Mouse (Mus musculus) hindbrain, postnatal 0 days (tissue): ENCODE data around the gene She. TPM values are rescaled to one million over a fixed set of nuclear protein-coding genes. Genes with fewer than 3 reads are reported as not detected.
A peak's percentile ranks its signal among the peaks of the same experiment; 100 is the strongest.

Experiments
- ATAC-seq: fragments of 200-750 bp; cut with Nextera tagmentation; 2 replicates; pipeline ENCODE4 v1.8.0; 2017; ENCODE audit warnings: mild to moderate bottlenecking, moderate TSS enrichment, moderate library complexity
- DNase-seq: peaks from one replicate; pipeline ENCODE4 v3.0.0-alpha.2; 2015; ENCODE audit warnings: low spot score
- H3K27ac ChIP-seq: fragments of 300-500 bp; sonication (generic); 2 replicates; pipeline ENCODE4 v1.5.1; 2014; ENCODE audit warnings: mild to moderate bottlenecking
- H3K27me3 ChIP-seq: fragments of 300-500 bp; sonication (generic); 2 replicates; pipeline ENCODE4 v1.6.1; 2014; ENCODE audit warnings: low read length, mixed read lengths; ENCODE audit not compliant: insufficient read depth
- H3K36me3 ChIP-seq: fragments of 300-500 bp; sonication (generic); 2 replicates; pipeline ENCODE4 v1.6.1; 2014; ENCODE audit warnings: low read length, mixed read lengths; ENCODE audit not compliant: insufficient read depth
- H3K4me1 ChIP-seq: fragments of 300-500 bp; sonication (generic); 2 replicates; pipeline ENCODE4 v1.6.1; 2014; ENCODE audit warnings: antibody characterized with exemption, low read length, mixed read lengths; ENCODE audit not compliant: insufficient read depth
- H3K4me2 ChIP-seq: fragments of 300-500 bp; sonication (generic); 2 replicates; pipeline ENCODE4 v1.6.1; 2014; ENCODE audit warnings: low read depth, mild to moderate bottlenecking, low read length, moderate library complexity, mixed read lengths
- H3K4me3 ChIP-seq: fragments of 300-500 bp; sonication (generic); 2 replicates; pipeline ENCODE4 v1.5.1; 2014; ENCODE audit warnings: low read length
- H3K9ac ChIP-seq: fragments of 300-500 bp; sonication (generic); replicated peaks from 2 replicates; pipeline ENCODE4 v1.6.1; 2014; ENCODE audit warnings: mild to moderate bottlenecking, low read length, moderate library complexity, mixed read lengths
- H3K9me3 ChIP-seq: fragments of 300-500 bp; sonication (generic); 2 replicates; pipeline ENCODE4 v1.6.1; 2016; ENCODE audit warnings: low read length, mixed read lengths
- CTCF ChIP-seq: IDR thresholded peaks from 2 replicates; pipeline ENCODE4 v1.5.1; 2016; ENCODE audit warnings: antibody characterized with exemption, control low read depth, low read depth
- WGBS: fragments of 180-500 bp; shearing (Covaris S2); extraction: QIAGEN DNeasy Blood & Tissue Kit; methylation state at CpG from one replicate; pipeline ENCODE4 v1.1.7; 2014; 5-methylcytosine and 5-hydroxymethylcytosine counted together
- polyA plus RNA-seq: library from polyadenylated mRNA; unstranded; fragments of >200 nt; fragmentation: Nextera tagmentation; extraction: Ambion mirVana; gene quantifications from 2 replicates; pipeline ENCODE4 v1.2.1, GENCODE M21; 2015
- total RNA-seq: library from RNA; depleted of rRNA; stranded (reverse); fragments of >200 nt; gene quantifications from 2 replicates; pipeline ENCODE4 v1.2.3, GENCODE M21; 2014

The She gene
- total and polyA plus RNA-seq, 2 experiments from 2014 or later, result 1.1 to 1.9 TPM

DNA sequence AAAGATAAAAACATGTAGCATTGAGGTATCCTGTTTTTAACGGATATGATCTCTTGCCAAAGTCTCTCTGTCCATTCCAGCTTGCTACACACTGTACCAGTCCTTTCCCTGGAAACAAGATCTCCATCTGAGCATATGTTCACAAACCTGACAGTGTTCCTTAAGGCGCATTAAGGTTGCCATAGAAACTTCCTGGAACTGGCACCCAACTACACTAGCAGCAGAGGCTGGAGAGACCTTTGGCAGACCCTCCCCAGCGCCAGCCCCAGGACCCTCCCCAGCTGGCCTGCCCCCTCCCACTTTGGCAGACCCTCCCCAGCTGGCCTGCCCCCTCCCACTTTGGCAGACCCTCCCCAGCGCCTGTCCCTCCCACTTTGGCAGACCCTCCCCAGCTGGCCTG is 36.5 kb downstream of the She start:
- ATAC-seq (peak; percentile 76), DNase-seq (peak; percentile 85)
- H3K9ac ChIP-seq, result no peak overlapping the region
- no peaks in the 10 kb centered on the region for H3K9me3 ChIP-seq
- TF ChIP-seq CTCF, result no peak
- no peaks in the 10 kb centered on the region for H3K27me3 ChIP-seq
- H3K4me3 ChIP-seq, result no peak overlapping the region
- H3K4me2 ChIP-seq, result no peak overlapping the region
- H3K36me3 ChIP-seq, result no peaks in the 10 kb centered on the region
- H3K4me1 ChIP-seq, result peaks cover 5% of the 10 kb centered on the region
- WGBS, result 26% methylated on average over 3 of the region's 4 CpGs
- H3K27ac ChIP-seq, result peak overlapping the region; percentile 32; the same call in 1 of the 2 replicates

DNA sequence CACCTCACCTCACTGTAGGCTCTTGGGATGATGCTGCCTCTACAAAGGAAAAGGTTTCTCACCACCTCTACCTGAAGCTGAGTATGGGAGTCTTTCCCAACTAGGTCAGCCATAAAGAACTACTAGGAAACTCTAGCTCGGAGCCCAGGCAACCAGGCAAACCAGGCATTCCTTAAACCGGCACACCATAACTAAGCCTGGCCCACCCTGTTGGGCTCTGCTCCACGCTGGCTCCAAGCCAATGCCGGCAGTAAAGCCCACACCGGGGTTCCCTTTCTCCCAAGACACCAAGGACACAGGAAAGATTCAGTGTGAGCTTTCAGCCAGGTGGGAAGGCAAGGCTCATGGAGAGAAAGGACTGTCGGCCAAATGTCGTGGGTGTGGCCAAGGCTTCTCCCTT is 37.2 kb downstream of the She start:
- WGBS, result 18% methylated on average over 7 of the region's 7 CpGs
- peak overlapping the region; percentile 70; the same call in 1 of the 2 replicates for H3K27ac ChIP-seq

DNA sequence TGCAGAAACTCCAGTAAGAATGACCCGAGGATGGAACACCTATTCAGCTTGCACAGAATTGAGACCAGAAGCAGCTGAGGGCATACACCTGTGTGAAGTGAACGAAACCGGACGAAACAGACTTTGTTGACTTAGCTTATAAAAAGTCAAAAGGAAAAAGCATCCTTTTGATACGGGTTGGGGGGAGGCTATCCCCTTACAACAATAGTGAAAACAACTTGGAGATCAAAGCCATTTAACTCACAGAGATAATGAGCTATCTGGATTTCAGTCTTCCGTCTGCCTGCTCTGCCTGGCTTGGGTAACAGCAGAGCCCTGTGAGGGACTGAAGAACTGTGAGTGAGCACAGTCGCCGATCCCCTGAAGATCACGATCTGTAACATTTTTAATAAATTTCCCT is 37.8 kb downstream of the She start:
- Histone ChIP-seq H3K9me3 (no peaks in the 10 kb centered on the region), H3K36me3 (no peaks in the 10 kb centered on the region), H3K4me2 (no peak overlapping the region), H3K9ac (no peak overlapping the region), H3K4me3 (no peak overlapping the region), H3K4me1 (peaks cover 5% of the 10 kb centered on the region), H3K27me3 (no peaks in the 10 kb centered on the region), H3K27ac (no peak overlapping the region)
- no peak for TF ChIP-seq CTCF
- no peak for ATAC-seq
- no peak for DNase-seq
- 58% methylated on average over 9 of the region's 9 CpGs for WGBS

More for the DNA sequence above, 37.2 kb downstream of the She start:
- no peak for TF ChIP-seq CTCF
- DNase-seq (peak; percentile 70), ATAC-seq (peak; percentile 59)
- Histone ChIP-seq H3K36me3 (no peaks in the 10 kb centered on the region), H3K4me2 (no peak overlapping the region), H3K9ac (no peak overlapping the region), H3K4me1 (peaks cover 5% of the 10 kb centered on the region), H3K9me3 (no peaks in the 10 kb centered on the region), H3K4me3 (no peak overlapping the region), H3K27me3 (no peaks in the 10 kb centered on the region)

DNA sequence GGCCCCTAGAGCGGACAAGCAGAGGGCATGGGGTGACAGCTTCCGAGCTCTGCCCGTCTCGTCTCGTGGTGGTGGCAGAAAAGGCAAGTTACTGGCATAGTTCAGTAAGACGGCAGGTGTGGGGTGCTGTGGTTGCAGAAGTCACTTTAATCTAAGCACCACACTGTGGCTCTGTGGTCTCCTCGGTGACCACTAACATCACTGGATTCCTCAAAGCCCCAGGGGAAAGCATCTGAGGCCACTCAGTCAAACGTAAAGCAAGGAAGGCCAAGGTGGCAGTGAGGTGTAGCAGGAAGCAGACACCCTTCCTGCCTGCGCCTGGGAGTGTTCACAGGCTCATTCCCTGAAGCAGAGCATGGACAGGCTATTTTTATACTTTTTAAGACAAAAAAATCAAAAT is 38.4 kb downstream of the She start:
- ATAC-seq, result no peak

DNA sequence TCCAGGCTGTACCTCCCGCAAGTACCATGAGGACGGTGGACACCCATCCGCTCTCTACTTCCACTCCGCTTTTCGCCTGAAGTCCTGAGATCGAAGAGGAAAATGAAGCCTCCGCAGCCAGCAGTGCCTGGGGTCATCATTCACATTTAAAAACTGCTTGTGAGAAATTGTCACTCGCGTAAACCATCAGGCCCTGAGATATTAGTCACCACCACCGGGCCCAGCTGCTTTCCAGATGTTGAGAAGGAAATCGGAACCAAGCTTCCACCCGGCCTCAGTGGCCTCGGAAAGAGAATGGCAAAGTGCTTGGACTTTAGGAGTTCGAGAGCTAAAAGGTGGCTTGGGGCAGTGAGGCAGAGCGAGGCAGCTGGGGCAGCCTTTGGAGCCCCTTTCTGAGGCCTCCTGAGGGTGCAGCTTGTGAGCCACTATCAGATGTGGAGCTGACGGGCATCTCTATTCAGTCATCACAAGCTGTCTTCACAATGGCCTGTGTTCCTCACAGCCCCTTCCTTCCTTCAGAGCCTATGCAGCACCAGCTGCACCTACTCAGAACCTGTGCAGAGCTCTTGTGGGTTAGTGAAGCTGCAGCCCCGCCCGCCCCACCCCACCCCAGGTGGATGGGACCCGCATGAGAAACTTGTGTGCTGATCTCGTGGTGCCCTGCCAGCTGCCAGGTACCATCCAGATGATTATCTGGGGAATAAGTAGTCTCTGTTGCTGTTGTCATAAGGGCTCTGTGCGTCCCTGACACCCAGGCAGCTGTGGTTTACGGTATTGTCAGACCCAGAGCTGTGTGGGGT is 39.5 kb downstream of the She start:
- no peak for TF ChIP-seq CTCF
- H3K27ac ChIP-seq, result no peak overlapping the region
- H3K9me3 ChIP-seq, result no peaks in the 10 kb centered on the region
- no peaks in the 10 kb centered on the region for H3K36me3 ChIP-seq
- no peaks in the 10 kb centered on the region for H3K27me3 ChIP-seq
- H3K4me3 ChIP-seq, result no peak overlapping the region
- no peak for ATAC-seq
- no peak overlapping the region for H3K9ac ChIP-seq
- peaks cover 5% of the 10 kb centered on the region for H3K4me1 ChIP-seq
- 79% methylated on average over 22 of the region's 22 CpGs for WGBS
- no peak for DNase-seq
- H3K4me2 ChIP-seq, result no peak overlapping the region

More for the DNA sequence above, 38.4 kb downstream of the She start:
- no peak overlapping the region for H3K4me3 ChIP-seq
- TF ChIP-seq CTCF, result no peak
- H3K9ac ChIP-seq, result no peak overlapping the region
- no peak overlapping the region for H3K4me2 ChIP-seq
- no peaks in the 10 kb centered on the region for H3K27me3 ChIP-seq
- H3K9me3 ChIP-seq, result no peaks in the 10 kb centered on the region
- H3K36me3 ChIP-seq, result no peaks in the 10 kb centered on the region
- DNase-seq, result no peak
- WGBS, result 68% methylated on average over 9 of the region's 9 CpGs
- peaks cover 5% of the 10 kb centered on the region for H3K4me1 ChIP-seq
- H3K27ac ChIP-seq, result no peak overlapping the region

DNA sequence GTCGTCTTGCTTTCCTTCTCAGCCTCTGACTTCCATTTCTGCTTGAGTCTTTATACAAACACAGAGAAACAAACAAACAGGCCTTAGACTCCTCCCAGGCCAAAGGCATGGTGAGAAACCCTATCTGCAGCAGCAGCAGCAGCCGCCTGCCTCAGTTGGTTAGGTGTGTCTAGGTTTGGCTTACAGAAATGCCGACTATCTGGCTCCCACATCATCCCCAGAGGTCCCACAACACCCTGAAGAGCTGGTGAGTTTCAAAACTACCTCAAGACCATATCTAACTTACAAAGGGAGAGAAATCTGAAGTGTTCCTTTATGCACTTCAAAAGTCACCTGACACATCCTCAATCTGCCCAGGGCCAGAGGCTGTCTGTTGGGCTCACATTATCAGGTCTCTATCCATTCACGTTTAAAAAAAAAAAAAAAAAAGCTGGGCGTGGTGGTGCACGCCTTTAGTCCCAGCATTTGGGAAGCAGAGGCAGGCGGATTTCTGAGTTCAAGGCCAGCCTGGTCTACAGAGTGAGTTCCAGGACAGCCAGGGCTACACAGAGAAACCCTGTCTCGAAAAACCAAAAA is 40.3 kb downstream of the She start:
- no peaks in the 10 kb centered on the region for H3K27me3 ChIP-seq
- DNase-seq, result no peak
- H3K36me3 ChIP-seq, result no peaks in the 10 kb centered on the region
- H3K4me3 ChIP-seq, result no peak overlapping the region
- ATAC-seq, result no peak
- H3K9ac ChIP-seq, result no peak overlapping the region
- 82% methylated on average over 8 of the region's 8 CpGs for WGBS
- no peak for TF ChIP-seq CTCF
- H3K27ac ChIP-seq, result no peak overlapping the region
- H3K4me2 ChIP-seq, result no peak overlapping the region
- H3K9me3 ChIP-seq, result no peaks in the 10 kb centered on the region
- peaks cover 5% of the 10 kb centered on the region for H3K4me1 ChIP-seq

DNA sequence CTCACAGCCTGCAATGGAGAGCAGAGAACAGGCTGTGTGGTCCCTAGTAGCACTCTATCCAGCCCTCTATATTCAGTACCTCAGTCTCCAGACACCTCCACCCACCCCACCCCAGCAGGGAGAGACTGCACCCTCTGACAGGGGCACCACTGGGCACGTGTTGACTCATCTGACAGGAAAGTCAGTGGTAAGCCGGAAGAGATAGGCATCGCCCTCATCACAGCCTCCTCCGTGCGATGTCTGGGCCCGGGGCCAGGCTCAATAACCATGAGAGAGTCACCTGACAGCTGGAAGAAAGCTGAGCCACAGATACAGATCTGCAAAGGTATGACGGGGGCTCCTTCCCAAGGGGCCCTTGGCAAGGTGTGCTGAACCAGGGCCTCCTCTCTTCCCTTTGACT is 41.0 kb downstream of the She start:
- ATAC-seq (no peak), DNase-seq (no peak)
- Histone ChIP-seq H3K36me3 (no peaks in the 10 kb centered on the region), H3K4me2 (no peak overlapping the region), H3K9ac (no peak overlapping the region), H3K27me3 (no peaks in the 10 kb centered on the region), H3K27ac (no peak overlapping the region), H3K9me3 (no peaks in the 10 kb centered on the region), H3K4me3 (no peak overlapping the region), H3K4me1 (peaks cover 5% of the 10 kb centered on the region)
- no peak for TF ChIP-seq CTCF
- WGBS, result 55% methylated on average over 7 of the region's 7 CpGs
